Mouse (Mus musculus) frontal cortex, postnatal 14 days (tissue): Measurements from ENCODE around the gene Atxn1.

Experiments
- DNase-seq, 2 experiments: peaks; one replicate each; pipeline ENCODE4 v3.0.0; 2022; ENCODE audit warnings: low spot score in 2 of 2

The Atxn1 gene

GRCm38 (mm10) chr13:45963497-45964330 lies 1.1 kb downstream of the Atxn1 start:
- DNase-seq, result peak; percentile 52 to 60

DNA sequence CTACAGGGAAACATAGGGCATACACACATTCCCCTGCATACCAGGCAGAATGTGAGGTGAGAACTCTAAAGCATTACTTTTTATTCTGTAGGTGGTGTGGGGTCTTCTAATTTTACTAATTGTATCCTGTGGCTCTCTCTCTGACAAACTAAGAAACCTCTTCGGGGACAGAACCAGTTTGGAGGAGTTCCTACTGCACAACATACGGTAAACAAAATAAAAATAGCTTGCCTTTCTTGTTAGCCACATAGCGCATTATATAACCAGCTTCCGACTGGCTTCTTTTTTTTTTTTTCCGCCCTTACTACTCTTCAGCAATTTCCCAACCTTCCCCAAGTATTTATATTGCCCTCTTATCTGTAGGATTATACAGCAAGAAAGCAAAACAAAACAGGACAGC lies 2.0 kb downstream of the Atxn1 start:
- no peak for DNase-seq

DNA sequence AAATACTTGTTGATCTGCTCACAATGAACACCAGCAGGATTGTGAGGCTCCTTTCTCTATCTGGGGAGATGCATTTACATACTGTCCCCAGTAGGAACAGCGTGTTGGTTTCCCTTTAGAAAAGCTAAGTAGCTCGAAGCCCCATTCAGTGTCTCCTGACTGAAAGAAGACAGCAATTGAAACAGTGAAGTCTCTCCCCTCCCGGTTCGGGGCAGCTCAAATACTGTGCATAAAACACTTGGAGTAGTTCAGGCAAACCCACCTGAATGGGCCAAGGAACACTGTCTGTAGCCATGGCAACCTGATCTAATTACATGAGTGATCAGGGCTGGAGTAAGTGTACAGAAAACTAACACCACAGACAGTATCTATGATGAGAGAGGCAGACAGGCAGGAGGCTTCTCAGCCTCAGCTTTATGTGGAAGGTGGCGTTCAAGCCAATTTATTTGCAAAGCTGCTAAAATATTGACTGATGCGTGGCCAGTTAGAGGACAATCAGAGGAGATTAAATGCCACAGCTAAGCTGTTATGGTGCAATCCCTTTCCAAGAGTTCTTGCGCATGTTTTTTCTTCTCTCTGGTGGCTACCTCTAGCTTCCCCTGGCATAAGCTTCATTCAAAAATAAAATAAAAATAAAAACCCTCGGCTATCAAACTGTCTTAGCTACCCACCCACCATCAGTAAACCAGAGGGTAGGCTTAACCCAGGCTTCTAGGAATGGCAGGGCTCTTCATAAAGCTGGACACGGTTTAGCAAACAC lies 2.8 kb downstream of the Atxn1 start:
- peak in 1 of 2 experiments; percentile 37 for DNase-seq

- DNase-seq, result no peak
Observed at GRCm38 (mm10) chr13:45960311-45960965, 4.4 kb downstream of the Atxn1 start.

- no peak for DNase-seq
Observed at GRCm38 (mm10) chr13:45958306-45958705, 6.5 kb downstream of the Atxn1 start.

DNA sequence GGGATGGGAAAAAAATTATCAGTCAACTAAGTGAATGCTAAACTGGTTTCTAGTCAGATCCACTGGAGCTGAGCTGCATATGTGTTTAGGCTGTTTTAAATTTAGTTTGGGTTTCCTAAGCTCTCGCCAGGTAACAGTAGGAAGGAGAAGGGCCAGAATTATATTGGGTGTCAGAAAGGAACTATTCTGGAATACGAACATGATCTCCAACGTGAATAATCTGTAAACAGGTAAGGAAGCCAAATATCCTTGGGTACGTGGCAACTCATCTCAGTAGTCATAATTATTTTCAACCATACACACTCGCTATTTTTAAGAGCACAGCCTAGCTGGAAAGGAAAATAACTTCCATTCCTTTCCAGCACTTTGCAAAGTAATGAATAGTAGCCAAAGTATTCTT lies 7.2 kb downstream of the Atxn1 start:
- no peak for DNase-seq

DNA sequence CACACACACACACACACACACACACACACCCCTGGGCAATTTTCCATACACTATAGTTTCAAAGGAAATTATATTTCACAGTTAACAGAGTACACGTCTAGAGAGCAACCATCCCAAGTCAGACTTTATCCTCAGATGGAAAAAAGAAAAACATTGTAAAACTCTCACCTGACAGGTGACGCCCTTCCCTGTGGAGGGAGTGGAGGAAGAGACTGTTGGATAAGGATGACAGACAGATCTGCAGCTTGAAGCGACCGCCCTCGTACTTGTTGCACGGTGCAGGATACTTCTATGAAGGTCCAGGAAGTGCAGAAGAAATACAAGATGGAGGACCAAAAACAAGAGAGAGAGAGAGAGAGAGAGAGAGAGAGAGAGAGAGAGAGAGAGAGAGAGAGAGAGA lies 8.5 kb downstream of the Atxn1 start:
- no peak for DNase-seq

DNA sequence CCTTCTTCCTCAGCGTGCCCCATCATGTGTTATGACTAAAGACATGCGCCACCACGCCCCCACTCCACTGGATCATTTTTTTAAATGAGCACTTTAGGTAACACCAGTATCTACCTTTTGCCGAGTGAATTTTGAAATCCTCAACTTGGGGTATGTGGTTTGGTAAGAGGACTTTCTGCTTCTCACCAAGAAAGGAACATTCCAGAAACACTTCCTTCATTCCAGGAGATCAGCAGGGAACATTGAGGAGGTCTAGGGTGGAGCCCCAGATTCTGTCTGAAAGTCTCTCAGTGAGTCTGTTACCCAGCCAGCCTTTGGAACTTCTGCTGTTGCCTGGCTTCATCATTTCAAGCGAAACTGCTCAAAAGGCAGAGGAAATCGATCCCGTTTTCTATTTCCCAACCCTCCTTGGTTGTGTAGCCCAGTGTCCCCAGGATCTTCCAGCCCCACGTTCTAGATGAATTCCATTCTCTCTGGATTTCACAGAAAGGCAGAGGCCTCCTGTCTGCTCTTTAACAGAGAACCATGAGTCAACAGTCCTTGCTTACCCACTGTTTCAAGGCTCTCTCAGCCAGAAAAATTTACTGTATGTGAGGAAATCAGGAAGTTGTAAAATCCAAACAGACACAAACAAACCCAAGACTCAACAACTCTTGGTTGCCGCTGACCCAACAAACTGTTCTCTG lies 9.3 kb downstream of the Atxn1 start:
- no peak for DNase-seq

DNA sequence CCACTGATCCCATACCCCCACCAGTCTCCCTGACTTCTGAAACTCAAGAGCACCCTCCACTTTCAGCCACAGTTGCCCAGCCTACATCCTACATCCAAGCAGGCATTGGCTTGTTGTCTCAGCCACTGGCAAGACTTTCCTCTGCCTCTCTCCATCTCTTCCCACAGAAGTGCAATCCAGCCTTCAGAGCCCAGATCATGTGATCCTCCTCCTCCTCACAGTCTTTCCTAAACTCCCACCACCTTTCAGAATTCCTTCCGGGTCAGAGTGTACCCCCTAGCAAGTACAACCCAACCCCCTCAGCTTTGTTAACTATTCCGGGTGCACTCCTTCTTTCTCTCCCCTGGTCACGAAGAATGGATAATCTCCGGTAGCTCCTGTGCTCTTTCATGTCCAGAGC lies 11.7 kb downstream of the Atxn1 start:
- no peak for DNase-seq

- no peak for DNase-seq
Observed at GRCm38 (mm10) chr13:45951071-45951645, 13.7 kb downstream of the Atxn1 start.

GRCm38 (mm10) chr13:45950355-45950861 lies 14.4 kb downstream of the Atxn1 start:
- no peak for DNase-seq

DNA sequence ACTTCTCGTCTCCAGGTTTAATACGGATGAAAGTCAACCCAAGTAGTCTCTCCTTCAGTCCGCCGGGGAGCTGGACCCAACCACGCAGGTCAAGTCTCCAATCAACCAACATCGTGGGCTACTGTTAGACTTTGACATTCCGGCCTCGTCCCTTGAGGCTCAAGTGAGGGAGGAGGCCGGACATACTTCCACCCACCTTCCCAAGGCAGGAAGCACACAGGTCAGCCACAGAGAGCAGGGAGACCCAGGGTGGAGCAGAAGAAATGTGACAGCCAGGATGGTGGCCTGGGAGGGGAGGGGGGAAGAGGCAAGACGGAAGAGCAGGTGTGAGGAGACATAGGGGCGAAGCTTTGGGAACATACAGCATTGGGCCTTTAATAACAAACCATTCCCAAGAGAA lies 18.7 kb downstream of the Atxn1 start:
- DNase-seq, result no peak

DNA sequence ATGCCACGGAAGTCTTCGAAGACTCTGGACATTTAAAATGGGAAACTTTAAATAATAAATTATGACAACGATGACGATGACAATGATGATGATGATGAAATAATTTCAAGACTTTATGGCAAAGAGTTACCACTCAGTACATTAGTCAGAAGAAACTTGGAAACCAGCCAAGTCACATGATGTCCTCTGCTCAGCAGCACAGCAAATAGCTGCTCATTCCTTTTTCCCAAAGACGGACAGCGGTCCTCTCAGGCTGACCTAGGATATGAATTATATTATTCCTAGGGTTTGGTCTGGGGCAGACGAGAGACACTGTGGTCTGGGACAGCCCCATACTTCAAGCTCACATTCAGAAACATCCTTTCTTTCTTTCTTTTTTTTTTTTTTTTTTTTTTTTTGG lies 22.5 kb downstream of the Atxn1 start:
- no peak for DNase-seq

- DNase-seq, result no peak
Observed at GRCm38 (mm10) chr13:45940714-45941113, 24.1 kb downstream of the Atxn1 start.

- DNase-seq, result no peak
Observed at GRCm38 (mm10) chr13:45939561-45939960, 25.2 kb downstream of the Atxn1 start.

DNA sequence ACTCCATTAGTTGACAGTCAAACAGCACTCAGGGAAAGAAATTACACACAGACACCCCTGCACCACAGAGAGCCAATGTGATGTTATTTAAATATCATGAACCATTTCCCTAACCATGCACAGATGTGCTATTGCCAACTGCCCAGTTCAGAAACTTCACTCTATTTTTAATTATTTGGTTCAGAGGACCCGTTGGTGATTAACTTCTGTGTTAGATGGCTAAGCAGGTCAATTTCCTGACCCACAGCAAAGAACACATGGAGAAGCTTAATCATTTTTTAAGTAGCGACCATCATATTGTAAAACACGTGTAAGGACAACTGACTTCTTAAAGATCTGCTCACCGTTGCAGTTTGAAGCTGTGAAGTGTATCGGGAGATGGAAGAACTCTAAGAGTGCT lies 26.7 kb downstream of the Atxn1 start:
- DNase-seq, result no peak

DNA sequence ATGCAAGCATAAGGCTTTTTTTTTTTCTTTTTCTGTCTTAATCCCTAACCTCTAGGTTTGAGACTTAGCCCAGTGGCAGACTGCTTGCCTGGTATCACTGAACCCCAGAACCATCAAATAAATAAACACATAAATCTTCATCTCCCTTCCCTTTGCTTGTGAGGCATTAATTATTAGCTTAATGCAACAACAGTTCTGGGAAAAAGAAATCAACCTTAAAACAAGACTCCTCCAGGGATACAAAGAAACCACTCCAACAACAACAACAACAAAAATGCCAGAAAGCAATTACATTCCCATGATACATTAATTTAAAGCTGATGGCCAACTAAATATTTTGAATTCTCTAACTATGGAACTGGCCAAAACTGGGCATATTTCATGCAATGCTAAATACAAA lies 28.0 kb downstream of the Atxn1 start:
- no peak for DNase-seq

DNA sequence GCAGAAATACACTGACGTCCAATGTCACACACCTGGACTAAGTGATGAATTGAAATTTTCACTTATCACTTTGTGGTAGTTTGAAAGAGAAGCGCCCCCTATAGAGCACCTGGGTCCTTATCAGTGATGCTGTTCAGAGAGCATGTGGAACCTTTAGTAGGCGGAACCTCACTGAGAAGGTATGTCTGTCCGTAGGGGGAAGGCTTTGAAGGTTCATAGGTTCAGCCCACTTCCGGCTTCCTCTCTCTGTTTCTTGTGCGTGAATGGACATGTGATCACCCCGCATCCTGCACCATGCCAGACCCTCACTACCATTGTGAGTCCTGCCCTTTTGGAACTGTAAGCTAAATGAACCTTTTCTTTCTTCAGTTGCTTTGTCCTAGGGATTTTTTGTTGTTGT lies 29.0 kb downstream of the Atxn1 start:
- no peak for DNase-seq

DNA sequence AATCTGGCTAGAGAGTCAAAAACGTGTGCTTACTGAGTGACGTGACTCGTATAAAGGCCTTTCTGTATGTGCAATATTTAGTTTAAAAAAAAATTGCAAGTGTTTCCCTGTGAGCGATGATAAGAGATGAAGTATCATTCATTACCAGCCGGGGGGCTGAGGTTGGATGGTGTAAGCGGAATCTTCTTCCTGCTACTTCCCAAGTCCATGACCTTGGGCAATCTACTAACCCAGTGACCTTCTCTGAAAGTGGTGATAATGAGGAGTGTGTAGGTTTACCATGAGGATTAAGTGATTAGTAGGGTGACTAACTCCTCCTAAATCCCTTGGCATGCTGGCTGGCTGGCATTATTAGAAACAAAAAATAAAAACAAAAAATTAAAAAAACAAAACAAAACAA lies 30.0 kb downstream of the Atxn1 start:
- DNase-seq, result no peak

- no peak for DNase-seq
Observed at GRCm38 (mm10) chr13:45934085-45934484, 30.7 kb downstream of the Atxn1 start.

GRCm38 (mm10) chr13:45932491-45932921 lies 32.3 kb downstream of the Atxn1 start:
- no peak for DNase-seq
